Mouse (Mus musculus): ENCODE results near the gene Mettl27. TPM values are rescaled to one million over a fixed set of nuclear protein-coding genes. Genes with fewer than 3 reads are reported as not detected.

Gene Mettl27
- polyA plus RNA-seq, 1 experiment from 2014 or later, result 7.5 TPM

DNA sequence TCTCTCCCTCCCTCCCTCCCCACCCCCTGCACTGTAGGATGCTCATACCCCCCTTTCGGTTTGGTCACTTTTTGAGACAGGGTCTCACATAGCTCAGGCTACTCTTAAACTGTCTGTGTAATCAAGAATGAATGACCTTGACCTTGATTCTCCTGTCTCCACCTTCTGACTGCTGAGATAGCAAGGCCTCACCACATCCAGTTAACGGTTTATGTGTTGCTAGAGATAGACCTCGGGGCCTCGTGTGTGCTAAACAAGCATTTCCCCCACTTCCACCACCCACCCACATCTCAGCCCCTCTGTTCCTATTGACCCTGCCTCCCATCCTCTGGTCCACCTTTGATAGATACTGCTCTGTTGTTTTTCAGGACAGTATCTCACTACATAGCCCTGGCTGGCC is 45.7 kb downstream of the Mettl27 start:
- H3K4me3 ChIP-seq (replicated peaks), result no peak overlapping the region
- H3K27me3 ChIP-seq, result no peaks in the 10 kb centered on the region
- H3K4me1 ChIP-seq (replicated peaks), result no peaks in the 10 kb centered on the region
- H3K27ac ChIP-seq, result no peak overlapping the region
- no peak overlapping the region for H3K9ac ChIP-seq (replicated peaks)
- no peak overlapping the region for H3K4me2 ChIP-seq (replicated peaks)
- WGBS, result 90% methylated on average over 4 of the region's 4 CpGs
- no peaks in the 10 kb centered on the region for H3K9me3 ChIP-seq
- no peaks in the 10 kb centered on the region for H3K36me3 ChIP-seq
- no peak for ATAC-seq

DNA sequence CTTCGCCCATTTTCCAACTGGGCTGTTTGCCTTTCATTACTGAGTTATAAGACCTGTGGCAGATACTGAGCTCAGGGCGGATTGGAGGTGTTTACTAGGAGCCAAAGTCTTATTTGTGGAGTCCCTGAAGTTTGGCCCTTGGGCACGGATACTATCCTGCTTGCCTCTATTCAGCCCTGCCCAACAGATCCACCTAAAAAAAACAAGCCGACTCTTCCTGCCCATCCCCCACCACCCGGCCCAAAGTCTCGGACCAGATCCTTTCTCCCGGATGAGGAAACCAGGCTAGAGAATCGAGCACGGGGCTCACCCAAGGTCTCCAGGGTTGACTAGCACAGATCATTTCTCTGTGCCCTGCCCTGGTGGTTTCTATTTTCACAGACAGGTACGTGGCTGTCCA is 49.0 kb downstream of the Mettl27 start:
- H3K4me3 ChIP-seq (replicated peaks), result no peak overlapping the region
- no peak for ATAC-seq
- WGBS, result 72% methylated on average over 10 of the region's 10 CpGs

DNA sequence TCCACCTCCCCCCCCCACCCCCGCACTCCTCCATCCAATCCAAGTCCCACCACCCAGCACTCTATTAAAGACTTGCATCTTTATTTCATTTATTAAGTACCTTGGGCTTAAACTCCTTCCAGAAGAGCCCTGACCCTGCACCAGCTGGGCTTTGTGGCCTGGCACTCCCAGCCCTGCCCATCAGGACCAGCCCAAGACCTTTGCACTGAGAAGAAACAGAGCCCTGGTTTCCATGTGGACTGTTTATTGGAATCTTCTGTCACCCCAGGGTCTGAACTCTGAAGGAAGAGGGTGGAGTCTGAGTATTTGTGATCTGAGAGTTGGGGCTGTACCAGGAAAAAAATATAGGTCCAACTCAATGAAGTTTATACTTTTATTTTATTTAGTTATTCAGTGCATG is 50.9 kb downstream of the Mettl27 start:
- no peaks in the 10 kb centered on the region for H3K9me3 ChIP-seq
- H3K4me1 ChIP-seq (replicated peaks), result peaks cover 25% of the 10 kb centered on the region
- ATAC-seq, result no peak
- no peak overlapping the region for H3K4me2 ChIP-seq (replicated peaks)
- WGBS, result 89% methylated on average over 1 of the region's 1 CpGs
- no peak overlapping the region for H3K9ac ChIP-seq (replicated peaks)
- H3K36me3 ChIP-seq, result no peaks in the 10 kb centered on the region
- H3K4me3 ChIP-seq (replicated peaks), result no peak overlapping the region
- H3K27me3 ChIP-seq, result peaks cover 38% of the 10 kb centered on the region
- H3K27ac ChIP-seq, result no peak overlapping the region

More for the DNA sequence above, 49.0 kb downstream of the Mettl27 start:
- Histone ChIP-seq H3K27me3 (peaks cover 19% of the 10 kb centered on the region), H3K36me3 (no peaks in the 10 kb centered on the region), H3K9ac (replicated peaks) (no peak overlapping the region), H3K4me2 (replicated peaks) (no peak overlapping the region), H3K27ac (no peak overlapping the region), H3K4me1 (replicated peaks) (peaks cover 14% of the 10 kb centered on the region), H3K9me3 (no peaks in the 10 kb centered on the region)

DNA sequence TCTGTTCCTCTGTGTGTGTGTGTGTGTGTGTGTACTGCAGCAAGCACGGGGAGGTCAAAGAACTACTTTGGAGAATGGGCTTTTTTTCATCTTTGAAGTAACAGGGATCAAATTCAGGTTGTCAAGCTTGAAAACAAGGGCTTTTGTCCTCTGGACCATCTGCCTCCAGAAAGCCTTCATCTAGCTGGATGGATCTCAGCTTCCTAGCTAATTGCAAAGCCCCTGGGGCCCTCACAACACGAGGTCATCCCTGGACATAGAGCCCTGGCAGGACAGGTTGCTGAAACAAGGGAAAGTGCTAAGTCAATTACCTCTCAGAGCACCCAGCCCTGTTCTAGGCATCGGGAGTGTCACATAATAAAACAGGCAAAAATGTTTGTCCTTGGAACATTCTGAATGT is 51.6 kb downstream of the Mettl27 start:
- Histone ChIP-seq H3K4me3 (replicated peaks) (no peak overlapping the region), H3K4me2 (replicated peaks) (no peak overlapping the region), H3K36me3 (no peaks in the 10 kb centered on the region), H3K9me3 (no peaks in the 10 kb centered on the region), H3K27ac (no peak overlapping the region), H3K27me3 (peaks cover 44% of the 10 kb centered on the region), H3K4me1 (replicated peaks) (peaks cover 25% of the 10 kb centered on the region), H3K9ac (replicated peaks) (no peak overlapping the region)
- 3% methylated on average over 3 of the region's 3 CpGs for WGBS
- ATAC-seq, result no peak

GRCm38 (mm10) chr5:134985633-134986297 is 53.6 kb downstream of the Mettl27 start, which contains the start of gene Cldn3:
Cldn3 (plus strand) TSS chr5:134986214.
- WGBS, result 1% methylated on average over 25 of the region's 25 CpGs
- Histone ChIP-seq H3K4me3 (replicated peaks) (peak within 1 kb of the TSS; percentile 27), H3K4me1 (replicated peaks) (peaks cover 25% of the 10 kb centered on the region), H3K4me2 (replicated peaks) (peak within 1 kb of the TSS; percentile 48), H3K9me3 (no peaks in the 10 kb centered on the region), H3K27ac (no peak within 1 kb of the TSS), H3K9ac (replicated peaks) (no peak within 1 kb of the TSS; the same call in 1 of the 2 replicates), H3K36me3 (no peaks in the 10 kb centered on the region), H3K27me3 (peaks cover 61% of the 10 kb centered on the region)
- peak; percentile 62 for ATAC-seq

GRCm38 (mm10) chr5:134986298-134987268 is 54.4 kb downstream of the Mettl27 start:
- 3% methylated on average over 79 of the region's 79 CpGs for WGBS
- H3K4me3 ChIP-seq (replicated peaks), result peak overlapping the region; percentile 27
- ATAC-seq, result peak; percentile 41; the same call in 1 of the 2 replicates
- H3K9ac ChIP-seq (replicated peaks), result no peak overlapping the region; the same call in 1 of the 2 replicates
- H3K4me2 ChIP-seq (replicated peaks), result peak overlapping the region; percentile 48
- peaks cover 25% of the 10 kb centered on the region for H3K4me1 ChIP-seq (replicated peaks)
- H3K27ac ChIP-seq, result no peak overlapping the region
- H3K9me3 ChIP-seq, result no peaks in the 10 kb centered on the region
- peaks cover 61% of the 10 kb centered on the region for H3K27me3 ChIP-seq
- H3K36me3 ChIP-seq, result no peaks in the 10 kb centered on the region

DNA sequence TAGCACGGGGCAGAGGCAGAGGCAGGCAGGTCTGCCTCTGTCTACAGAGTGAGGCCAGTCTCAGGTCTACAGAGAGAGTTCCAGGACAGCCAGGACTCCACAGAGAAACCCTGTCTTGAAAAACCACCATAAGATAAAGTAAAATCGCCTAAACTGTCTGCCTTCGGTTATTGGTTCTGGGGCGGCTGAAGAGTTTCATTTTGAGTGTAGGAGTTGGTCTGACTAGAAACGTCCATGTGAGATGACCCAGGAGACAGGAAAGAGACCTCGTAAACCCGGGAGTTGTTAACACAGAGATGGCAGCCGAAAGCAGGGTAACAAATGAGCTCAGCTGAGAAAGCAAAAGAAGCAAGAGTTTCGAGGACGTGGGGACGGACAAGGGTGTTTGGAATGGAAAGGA is 57.0 kb downstream of the Mettl27 start:
- peaks cover 61% of the 10 kb centered on the region for H3K27me3 ChIP-seq
- no peaks in the 10 kb centered on the region for H3K9me3 ChIP-seq
- 75% methylated on average over 11 of the region's 11 CpGs for WGBS
- no peak overlapping the region for H3K27ac ChIP-seq
- no peaks in the 10 kb centered on the region for H3K36me3 ChIP-seq
- H3K4me3 ChIP-seq (replicated peaks), result no peak overlapping the region
- H3K4me2 ChIP-seq (replicated peaks), result no peak overlapping the region
- ATAC-seq, result no peak
- H3K9ac ChIP-seq (replicated peaks), result no peak overlapping the region
- peaks cover 20% of the 10 kb centered on the region for H3K4me1 ChIP-seq (replicated peaks)

GRCm38 (mm10) chr5:134989741-134990140 is 57.6 kb downstream of the Mettl27 start:
- Histone ChIP-seq H3K27me3 (peaks cover 56% of the 10 kb centered on the region), H3K36me3 (no peaks in the 10 kb centered on the region), H3K27ac (no peak overlapping the region), H3K4me3 (replicated peaks) (no peak overlapping the region), H3K9ac (replicated peaks) (no peak overlapping the region), H3K4me1 (replicated peaks) (peaks cover 20% of the 10 kb centered on the region), H3K9me3 (no peaks in the 10 kb centered on the region), H3K4me2 (replicated peaks) (no peak overlapping the region)
- ATAC-seq, result no peak
- 74% methylated on average over 6 of the region's 6 CpGs for WGBS

Other genes starting within 250 kb of the Mettl27 start
- gene Limk1, start 243.8 kb upstream of the Mettl27 start, polyA plus RNA-seq (2015; fragmentation: Nextera tagmentation; extraction: Ambion mirVana), result 17.5 and 20.8 TPM in 2 replicates
- gene Eln, start 185.0 kb upstream of the Mettl27 start, polyA plus RNA-seq (2015; fragmentation: Nextera tagmentation; extraction: Ambion mirVana), result 2.1 and 2.6 TPM in 2 replicates
- not detected in 2 replicates for gene Tmem270, start 25.6 kb upstream of the Mettl27 start, polyA plus RNA-seq (2015; fragmentation: Nextera tagmentation; extraction: Ambion mirVana)
- gene Cldn13, start 16.8 kb upstream of the Mettl27 start, polyA plus RNA-seq (2015; fragmentation: Nextera tagmentation; extraction: Ambion mirVana), result 0.26 and 0.35 TPM in 2 replicates
- not detected in 2 replicates for gene Cldn4, start 14.6 kb downstream of the Mettl27 start, polyA plus RNA-seq (2015; fragmentation: Nextera tagmentation; extraction: Ambion mirVana)
- 1.7 and 1.8 TPM in 2 replicates for gene Cldn3, start 53.8 kb downstream of the Mettl27 start, polyA plus RNA-seq (2015; fragmentation: Nextera tagmentation; extraction: Ambion mirVana)
- 50.7 and 51.2 TPM in 2 replicates for gene Abhd11, start 76.8 kb downstream of the Mettl27 start, polyA plus RNA-seq (2015; fragmentation: Nextera tagmentation; extraction: Ambion mirVana)
- gene Stx1a, start 91.1 kb downstream of the Mettl27 start, polyA plus RNA-seq (2015; fragmentation: Nextera tagmentation; extraction: Ambion mirVana), result 63.4 and 69.7 TPM in 2 replicates
- gene Dnajc30, start 131.8 kb downstream of the Mettl27 start, polyA plus RNA-seq (2015; fragmentation: Nextera tagmentation; extraction: Ambion mirVana), result 40.4 and 41.3 TPM in 2 replicates
- gene Bud23, start 132.6 kb downstream of the Mettl27 start, polyA plus RNA-seq (2015; fragmentation: Nextera tagmentation; extraction: Ambion mirVana), result 89.8 and 103 TPM in 2 replicates
- gene Vps37d, start 145.9 kb downstream of the Mettl27 start, polyA plus RNA-seq (2015; fragmentation: Nextera tagmentation; extraction: Ambion mirVana), result 24.0 and 32.1 TPM in 2 replicates
- 1.2 and 1.6 TPM in 2 replicates for gene Mlxipl, start 157.5 kb downstream of the Mettl27 start, polyA plus RNA-seq (2015; fragmentation: Nextera tagmentation; extraction: Ambion mirVana)
- gene Tbl2, start 217.3 kb downstream of the Mettl27 start, polyA plus RNA-seq (2015; fragmentation: Nextera tagmentation; extraction: Ambion mirVana), result 13.7 and 14.3 TPM in 2 replicates
- 49.6 and 51.2 TPM in 2 replicates for gene Bcl7b, start 235.9 kb downstream of the Mettl27 start, polyA plus RNA-seq (2015; fragmentation: Nextera tagmentation; extraction: Ambion mirVana)